Mouse (Mus musculus): ENCODE measurements around the gene Nup107. TPM values are rescaled to one million over a fixed set of nuclear protein-coding genes. Genes with fewer than 3 reads are reported as not detected.

The Nup107 gene
- polyA plus RNA-seq, 1 experiment, result not detected

GRCm38 (mm10) chr10:117777103-117777470, 15.4 kb downstream of the Nup107 start:
- H3K27ac ChIP-seq (ENCODE audit: insufficient read depth, low read depth, low read length), result no peak overlapping the region
- H3K4me1 ChIP-seq (ENCODE audit: control insufficient read depth, insufficient read depth, low read length), result no peaks in the 10 kb centered on the region
- WGBS, result 98% methylated on average over 3 of the region's 3 CpGs
- TF ChIP-seq CTCF (IDR thresholded peaks at IDR 0.05; ENCODE audit: insufficient read depth, low read depth, low read length), result no peak
- H3K4me3 ChIP-seq (ENCODE audit: insufficient read depth, low read depth, low read length), result no peak overlapping the region

- 93% methylated on average over 12 of the region's 12 CpGs for WGBS
- Histone ChIP-seq H3K4me1 (ENCODE audit: control insufficient read depth, insufficient read depth, low read length) (no peaks in the 10 kb centered on the region), H3K4me3 (ENCODE audit: insufficient read depth, low read depth, low read length) (no peak overlapping the region), H3K27ac (ENCODE audit: insufficient read depth, low read depth, low read length) (no peak overlapping the region)
- no peak for TF ChIP-seq CTCF (IDR thresholded peaks at IDR 0.05; ENCODE audit: insufficient read depth, low read depth, low read length)
- no peak for TF ChIP-seq POLR2A (IDR thresholded peaks at IDR 0.05; ENCODE audit: insufficient read depth, low read depth, low read length)
These were observed 16.0 kb downstream of the Nup107 start for GRCm38 (mm10) chr10:117776281-117777102.

- 90% methylated on average over 6 of the region's 6 CpGs for WGBS
These were observed 16.9 kb downstream of the Nup107 start for GRCm38 (mm10) chr10:117775401-117776144.

GRCm38 (mm10) chr10:117774817-117775120, 17.7 kb downstream of the Nup107 start:
- TF ChIP-seq CTCF (IDR thresholded peaks at IDR 0.05; ENCODE audit: insufficient read depth, low read depth, low read length) (no peak), POLR2A (IDR thresholded peaks at IDR 0.05; ENCODE audit: insufficient read depth, low read depth, low read length) (no peak)
- H3K4me3 ChIP-seq (ENCODE audit: insufficient read depth, low read depth, low read length), result no peak overlapping the region
- H3K4me1 ChIP-seq (ENCODE audit: control insufficient read depth, insufficient read depth, low read length), result no peaks in the 10 kb centered on the region
- 100% methylated on average over 1 of the region's 1 CpGs for WGBS
- no peak overlapping the region for H3K27ac ChIP-seq (ENCODE audit: insufficient read depth, low read depth, low read length)

More at GRCm38 (mm10) chr10:117775401-117776144, 16.9 kb downstream of the Nup107 start:
- Histone ChIP-seq H3K4me1 (ENCODE audit: control insufficient read depth, insufficient read depth, low read length) (no peaks in the 10 kb centered on the region), H3K4me3 (ENCODE audit: insufficient read depth, low read depth, low read length) (no peak overlapping the region), H3K27ac (ENCODE audit: insufficient read depth, low read depth, low read length) (no peak overlapping the region)
- TF ChIP-seq POLR2A (IDR thresholded peaks at IDR 0.05; ENCODE audit: insufficient read depth, low read depth, low read length) (no peak), CTCF (IDR thresholded peaks at IDR 0.05; ENCODE audit: insufficient read depth, low read depth, low read length) (no peak)

GRCm38 (mm10) chr10:117774011-117774816, 18.3 kb downstream of the Nup107 start:
- Histone ChIP-seq H3K27ac (ENCODE audit: insufficient read depth, low read depth, low read length) (no peak overlapping the region), H3K4me3 (ENCODE audit: insufficient read depth, low read depth, low read length) (no peak overlapping the region), H3K4me1 (ENCODE audit: control insufficient read depth, insufficient read depth, low read length) (no peaks in the 10 kb centered on the region)
- 96% methylated on average over 22 of the region's 22 CpGs for WGBS
- TF ChIP-seq CTCF (IDR thresholded peaks at IDR 0.05; ENCODE audit: insufficient read depth, low read depth, low read length), result no peak
- TF ChIP-seq POLR2A (IDR thresholded peaks at IDR 0.05; ENCODE audit: insufficient read depth, low read depth, low read length), result no peak

- H3K4me3 ChIP-seq (ENCODE audit: insufficient read depth, low read depth, low read length), result no peak overlapping the region
- 93% methylated on average over 7 of the region's 7 CpGs for WGBS
- no peak overlapping the region for H3K27ac ChIP-seq (ENCODE audit: insufficient read depth, low read depth, low read length)
- TF ChIP-seq POLR2A (IDR thresholded peaks at IDR 0.05; ENCODE audit: insufficient read depth, low read depth, low read length) (no peak), CTCF (IDR thresholded peaks at IDR 0.05; ENCODE audit: insufficient read depth, low read depth, low read length) (no peak)
- H3K4me1 ChIP-seq (ENCODE audit: control insufficient read depth, insufficient read depth, low read length), result no peaks in the 10 kb centered on the region
These were observed 19.3 kb downstream of the Nup107 start for GRCm38 (mm10) chr10:117773106-117773720.

GRCm38 (mm10) chr10:117772364-117773105, 20.0 kb downstream of the Nup107 start:
- 93% methylated on average over 17 of the region's 17 CpGs for WGBS
- Histone ChIP-seq H3K4me1 (ENCODE audit: control insufficient read depth, insufficient read depth, low read length) (no peaks in the 10 kb centered on the region), H3K4me3 (ENCODE audit: insufficient read depth, low read depth, low read length) (no peak overlapping the region), H3K27ac (ENCODE audit: insufficient read depth, low read depth, low read length) (no peak overlapping the region)
- TF ChIP-seq CTCF (IDR thresholded peaks at IDR 0.05; ENCODE audit: insufficient read depth, low read depth, low read length), result no peak
- TF ChIP-seq POLR2A (IDR thresholded peaks at IDR 0.05; ENCODE audit: insufficient read depth, low read depth, low read length), result no peak

GRCm38 (mm10) chr10:117771131-117771510, 21.4 kb downstream of the Nup107 start:
- H3K4me1 ChIP-seq (ENCODE audit: control insufficient read depth, insufficient read depth, low read length), result no peaks in the 10 kb centered on the region
- WGBS, result 95% methylated on average over 10 of the region's 10 CpGs
- TF ChIP-seq POLR2A (IDR thresholded peaks at IDR 0.05; ENCODE audit: insufficient read depth, low read depth, low read length) (no peak), CTCF (IDR thresholded peaks at IDR 0.05; ENCODE audit: insufficient read depth, low read depth, low read length) (no peak)

More at GRCm38 (mm10) chr10:117771131-117771510, 21.4 kb downstream of the Nup107 start:
- Histone ChIP-seq H3K4me3 (ENCODE audit: insufficient read depth, low read depth, low read length) (no peak overlapping the region), H3K27ac (ENCODE audit: insufficient read depth, low read depth, low read length) (no peak overlapping the region)

Measured in olfactory bulb, adult 2 months (tissue).